Mouse (Mus musculus) C2C12 (cell line): Measurements from ENCODE around the gene Edn2. TPM values are rescaled to one million over a fixed set of nuclear protein-coding genes. Genes with fewer than 3 reads are reported as not detected.

Source experiments
- H3K27me3 ChIP-seq: one replicate; pipeline ENCODE4 v1.6.1; 2011; ENCODE audit not compliant: control insufficient read depth, insufficient read depth, insufficient read length
- H3K36me3 ChIP-seq: one replicate; pipeline ENCODE4 v1.6.1; 2011; ENCODE audit not compliant: control insufficient read depth, insufficient read depth
- H3K4me3 ChIP-seq: one replicate; pipeline ENCODE4 v1.5.1; 2011; ENCODE audit warnings: mild to moderate bottlenecking, control low read depth; ENCODE audit not compliant: poor library complexity, insufficient read depth, severe bottlenecking
- H3K79me2 ChIP-seq: one replicate; pipeline ENCODE4 v1.6.1; 2011; ENCODE audit not compliant: control insufficient read depth, insufficient read depth
- H3K79me3 ChIP-seq: one replicate; pipeline ENCODE4 v1.6.1; 2011; ENCODE audit warnings: low read depth, control low read depth
- H3ac ChIP-seq: one replicate; pipeline ENCODE3; 2011; ENCODE audit warnings: low read depth; ENCODE audit not compliant: control insufficient read depth, insufficient read length
- CEBPB ChIP-seq: IDR thresholded peaks from one replicate; pipeline ENCODE4 v1.6.1; 2011; ENCODE audit warnings: low read depth, mild to moderate bottlenecking, control low read depth, moderate library complexity
- CTCF ChIP-seq: IDR thresholded peaks from one replicate; pipeline ENCODE4 v1.5.1; 2011; ENCODE audit not compliant: control insufficient read depth, insufficient read depth, insufficient read length
- FOSL1 ChIP-seq: IDR thresholded peaks from one replicate; pipeline ENCODE4 v1.8.0; 2011; ENCODE audit warnings: mild to moderate bottlenecking, low read length; ENCODE audit not compliant: poor library complexity, insufficient read depth, severe bottlenecking
- polyA plus RNA-seq: library from polyadenylated mRNA; unstranded; fragments of >200 nt; fragmentation: generic; extraction: Trizol; gene quantifications from one replicate; pipeline ENCODE4 v1.2.1, GENCODE M21; 2012; ENCODE audit warnings: missing spikeins

Edn2 gene
- polyA plus RNA-seq, 1 experiment: not detected

DNA sequence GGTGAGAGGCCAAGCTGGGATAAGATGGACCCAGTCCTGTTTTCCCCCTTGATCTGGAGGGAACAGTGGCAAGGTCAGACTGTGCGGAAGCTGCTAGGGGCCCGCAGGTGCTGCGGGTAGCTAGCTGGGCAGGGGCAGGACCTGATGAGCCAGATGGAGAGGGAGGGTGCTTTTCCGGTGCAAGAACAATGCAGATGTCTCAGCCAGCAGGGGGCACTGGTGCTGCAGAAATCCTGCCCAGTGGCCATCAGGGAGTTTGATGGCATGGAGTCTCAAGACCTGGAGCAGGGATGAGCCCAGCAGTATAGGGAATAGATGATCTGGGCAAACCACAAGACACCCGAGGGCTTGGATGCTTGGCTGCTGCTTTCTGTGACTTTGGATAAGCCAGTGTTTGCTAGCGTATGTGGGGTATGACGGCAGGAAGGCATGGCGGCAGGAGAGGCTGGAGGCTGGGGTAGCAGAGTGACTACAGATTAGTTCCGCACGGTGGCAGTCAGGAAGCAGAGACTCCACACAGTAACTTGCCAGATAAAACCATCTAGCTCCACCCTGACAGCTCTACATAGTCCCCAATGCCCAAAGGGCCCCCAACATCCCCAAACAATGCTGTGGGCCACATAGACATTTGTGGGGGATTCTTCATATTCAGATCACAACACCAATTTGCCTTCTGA is 55.0 kb downstream of the Edn2 start:
- Histone ChIP-seq H3K79me3 (no peaks in the 10 kb centered on the region), H3K36me3 (no peaks in the 10 kb centered on the region), H3ac (no peak overlapping the region), H3K27me3 (no peaks in the 10 kb centered on the region), H3K4me3 (no peak overlapping the region), H3K79me2 (no peaks in the 10 kb centered on the region)
- TF ChIP-seq CTCF: peak; percentile 53
- TF ChIP-seq FOSL1: no peak
- TF ChIP-seq CEBPB: no peak

DNA sequence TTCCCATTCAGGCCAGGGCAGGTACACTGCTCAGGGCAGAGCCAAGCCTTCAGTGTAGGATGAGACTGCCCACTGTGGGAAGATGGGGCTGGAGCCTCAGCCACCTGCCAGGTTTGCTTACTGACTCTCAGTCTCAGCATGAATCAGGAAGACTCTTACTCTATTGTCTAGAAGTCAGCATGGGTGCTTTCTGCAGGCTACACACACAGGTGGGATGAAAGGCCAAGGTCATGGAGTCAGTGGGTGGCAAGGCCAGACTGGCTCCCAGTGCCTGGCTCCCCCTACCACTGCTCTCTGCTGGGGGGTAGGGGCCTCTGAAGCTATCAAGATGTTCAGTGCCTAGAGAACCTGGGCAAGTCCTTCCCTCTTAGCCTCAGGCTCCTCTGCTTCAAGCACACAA is 55.9 kb downstream of the Edn2 start:
- no peak for TF ChIP-seq CEBPB

More for the DNA sequence above, 55.9 kb downstream of the Edn2 start:
- Histone ChIP-seq H3K4me3 (no peak overlapping the region), H3K27me3 (no peaks in the 10 kb centered on the region), H3ac (no peak overlapping the region), H3K79me2 (no peaks in the 10 kb centered on the region), H3K36me3 (no peaks in the 10 kb centered on the region), H3K79me3 (no peaks in the 10 kb centered on the region)

Other genes with a start within 250 kb of the Edn2 start
- not detected for gene AL607142.1, start 96.2 kb upstream of the Edn2 start, polyA plus RNA-seq
- gene Foxo6, start 126.1 kb downstream of the Edn2 start, polyA plus RNA-seq: 0.76 TPM
- 40.9 TPM for gene Scmh1, start 244.1 kb downstream of the Edn2 start, polyA plus RNA-seq